Mouse (Mus musculus): ENCODE measurements around the gene AI182371.
A peak's percentile ranks its signal among the peaks of the same experiment; 100 is the strongest.

Gene AI182371

DNA sequence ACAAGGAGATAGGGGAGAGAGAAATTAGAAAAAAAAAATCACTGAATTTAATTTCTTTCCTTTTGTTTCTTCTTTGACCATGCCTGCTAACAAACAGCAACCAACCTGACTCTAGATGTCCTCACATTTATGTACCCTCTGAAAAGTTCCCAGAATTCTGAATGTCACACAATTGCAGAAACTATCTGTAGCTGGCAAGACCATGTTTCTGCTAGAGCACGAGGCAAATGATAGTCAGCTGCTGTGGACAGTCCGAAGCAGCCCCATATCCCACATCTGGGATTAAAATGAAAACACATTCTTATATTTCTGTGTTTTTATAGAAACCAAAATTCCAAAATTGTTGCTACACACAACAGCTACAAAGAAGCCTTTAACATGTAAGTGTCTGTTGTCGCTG is at the start of gene AI182371:
Gene AI182371 (minus strand): TSS at position 101 of the 400 bp plus-strand sequence.
- DNase-seq: no peak

DNA sequence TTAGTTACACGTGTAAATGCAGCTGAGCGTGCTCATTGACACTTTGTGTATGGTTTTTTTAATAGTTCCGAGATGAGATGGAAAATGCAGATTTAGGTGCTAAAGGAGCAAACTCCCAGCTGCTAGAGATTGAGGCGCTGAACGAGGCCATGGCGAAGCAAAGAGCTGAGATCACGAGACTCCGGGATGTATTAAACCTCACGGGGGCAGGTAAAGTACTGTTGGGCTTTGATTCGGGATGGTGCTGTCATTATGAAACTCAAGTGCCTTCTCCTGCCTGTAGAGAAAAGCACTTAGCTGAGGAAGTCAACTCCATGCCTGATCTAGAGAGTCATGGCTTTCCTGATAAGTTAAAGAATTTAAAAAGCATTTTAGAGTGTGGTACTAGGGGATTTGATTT is 47.5 kb upstream of the AI182371 start:
- no peak for DNase-seq

DNA sequence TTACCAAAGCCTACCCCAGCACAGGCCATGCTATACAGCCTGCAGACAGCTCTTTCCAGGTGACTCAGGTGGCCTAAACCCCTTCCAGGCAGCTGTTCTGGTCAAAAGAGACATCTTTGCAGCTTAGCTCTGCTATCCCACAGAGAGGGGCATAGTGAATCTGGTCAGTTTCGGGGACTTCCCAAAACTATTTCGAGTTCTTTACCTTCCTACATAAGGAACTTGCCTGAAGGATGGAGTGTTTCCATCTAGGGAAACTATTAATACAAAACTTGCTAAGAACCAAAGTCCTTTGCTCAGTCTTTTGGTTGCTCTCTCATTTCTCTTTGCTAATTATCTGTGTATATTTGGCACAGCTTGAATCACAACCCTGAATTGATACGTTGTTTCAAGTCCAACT is 40.3 kb upstream of the AI182371 start:
- DNase-seq: no peak

DNA sequence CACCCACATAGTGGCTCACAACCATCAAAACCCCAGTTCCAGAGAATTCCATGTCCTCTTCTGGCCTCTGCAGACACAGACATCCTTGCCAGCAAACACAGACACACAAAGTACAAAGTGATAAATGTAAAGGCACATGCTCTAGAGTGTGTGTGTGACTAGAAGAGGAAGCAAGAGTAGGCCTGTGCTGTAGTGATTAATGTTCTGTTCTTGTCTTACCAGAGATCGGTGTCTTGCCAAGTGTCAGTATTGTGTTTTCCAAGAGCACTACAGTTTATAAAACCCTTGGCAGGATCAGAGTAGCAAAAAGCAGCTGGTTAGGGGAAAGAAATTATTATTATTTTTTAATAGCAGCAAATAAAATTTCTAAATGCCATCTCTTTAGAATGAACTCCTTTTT is 37.2 kb upstream of the AI182371 start:
- DNase-seq: no peak

DNA sequence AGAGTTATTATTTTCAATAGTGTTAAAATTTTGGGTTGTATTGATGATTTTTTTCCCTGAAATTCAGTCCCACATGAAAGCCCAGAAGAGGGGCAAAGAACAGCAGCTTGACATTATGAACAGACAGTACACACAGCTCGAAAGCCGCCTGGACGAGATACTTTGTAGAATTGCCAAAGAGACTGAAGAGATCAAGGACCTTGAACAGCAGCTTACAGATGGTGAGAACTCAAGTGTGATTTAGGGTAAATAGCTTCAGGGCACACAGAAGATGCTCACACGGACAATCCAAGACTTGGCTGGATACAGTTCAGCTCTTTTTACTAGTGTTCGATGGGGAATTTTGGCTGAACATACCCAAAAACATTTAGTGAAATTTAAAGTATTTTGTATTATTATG is 32.5 kb upstream of the AI182371 start:
- DNase-seq: no peak

DNA sequence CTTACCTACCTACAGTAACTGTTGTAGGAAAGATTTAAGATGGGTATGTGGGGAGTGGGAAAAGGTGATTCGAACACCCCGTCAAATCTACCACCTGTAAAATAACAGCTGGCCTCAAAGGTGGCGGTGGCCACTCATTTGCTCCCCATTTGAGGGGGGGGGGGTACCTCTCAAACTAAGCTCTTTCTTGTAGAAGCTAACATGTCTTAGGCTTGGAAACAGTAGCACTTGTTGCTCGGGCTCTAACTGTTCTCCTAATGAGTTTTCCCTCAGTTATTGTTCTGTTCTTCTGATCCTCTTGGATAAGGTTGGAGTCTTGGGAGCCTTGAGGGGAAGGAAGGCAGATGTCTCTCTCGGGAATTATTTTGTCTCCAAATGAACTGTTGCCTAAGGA is 31.3 kb upstream of the AI182371 start:
- no peak for DNase-seq

DNA sequence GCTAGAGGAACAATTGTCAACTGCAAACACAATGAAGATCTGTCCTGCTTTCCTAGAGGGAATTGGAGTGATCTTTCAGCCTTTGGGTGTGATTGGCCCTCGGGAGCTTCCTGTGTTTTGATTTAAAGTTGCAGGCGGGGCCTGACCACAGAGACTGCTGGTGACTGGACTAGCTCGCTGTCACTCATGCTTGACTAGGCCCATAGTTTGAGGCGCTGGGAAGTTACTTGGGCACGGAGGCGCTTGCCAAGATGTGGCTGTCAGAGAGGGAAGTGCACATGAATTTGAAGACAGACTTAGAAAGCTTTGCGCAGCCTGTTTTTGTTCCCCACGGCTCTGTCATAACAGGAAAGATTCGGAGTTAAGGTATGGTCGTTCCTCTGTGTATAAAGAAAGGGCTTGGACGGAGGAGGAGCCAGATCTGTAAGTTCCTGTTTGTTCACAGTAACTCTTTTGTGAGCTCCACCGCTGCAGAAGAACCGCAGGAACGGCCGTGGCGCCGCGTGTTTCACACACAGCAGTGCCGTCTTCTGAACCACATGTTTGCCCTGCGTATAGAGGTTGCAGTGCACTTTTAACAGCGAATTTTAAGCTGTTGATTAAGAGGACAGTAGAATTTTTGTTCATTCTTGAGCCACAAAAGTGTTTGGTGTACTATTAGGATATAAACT is 30.8 kb upstream of the AI182371 start:
- peak; percentile 88 to 95 for DNase-seq

DNA sequence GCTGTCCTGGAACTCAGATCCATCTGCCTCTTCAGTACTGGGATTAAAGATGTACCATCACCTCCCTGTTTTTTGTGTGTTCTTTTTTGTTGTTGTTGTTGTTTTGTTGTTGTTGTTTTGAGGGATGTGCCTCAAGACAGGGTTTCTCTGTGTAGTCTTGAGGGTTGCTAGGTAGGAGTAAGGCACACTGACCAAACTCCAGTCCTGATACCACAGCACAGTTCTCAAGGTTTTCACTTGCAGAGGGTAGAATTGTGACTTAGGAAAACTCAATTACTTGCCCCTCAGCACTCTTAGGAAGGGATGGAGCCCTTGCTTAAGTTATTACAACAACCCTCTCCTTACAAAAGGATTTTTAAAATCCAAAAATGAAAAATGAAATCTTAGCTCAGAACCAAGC is 30.1 kb upstream of the AI182371 start:
- no peak for DNase-seq

DNA sequence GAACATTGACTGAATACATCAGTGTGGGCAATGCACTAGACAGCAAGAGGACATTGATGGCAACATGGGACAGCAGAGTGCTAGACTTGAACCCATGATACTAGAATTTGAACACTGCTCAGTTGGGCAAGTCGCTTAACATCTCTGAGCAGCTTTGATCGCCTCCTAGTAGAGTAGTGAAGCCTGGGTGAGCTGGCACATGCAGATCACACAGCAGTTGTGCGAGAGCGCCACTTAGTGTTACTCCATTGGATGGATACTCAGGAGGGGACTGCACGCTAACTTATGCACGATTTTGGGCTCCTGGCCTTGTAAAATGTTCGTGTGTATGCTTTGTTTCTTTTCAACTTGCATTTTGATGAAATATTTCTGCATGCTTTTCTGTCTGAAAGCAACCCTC is 23.4 kb upstream of the AI182371 start:
- no peak for DNase-seq

DNA sequence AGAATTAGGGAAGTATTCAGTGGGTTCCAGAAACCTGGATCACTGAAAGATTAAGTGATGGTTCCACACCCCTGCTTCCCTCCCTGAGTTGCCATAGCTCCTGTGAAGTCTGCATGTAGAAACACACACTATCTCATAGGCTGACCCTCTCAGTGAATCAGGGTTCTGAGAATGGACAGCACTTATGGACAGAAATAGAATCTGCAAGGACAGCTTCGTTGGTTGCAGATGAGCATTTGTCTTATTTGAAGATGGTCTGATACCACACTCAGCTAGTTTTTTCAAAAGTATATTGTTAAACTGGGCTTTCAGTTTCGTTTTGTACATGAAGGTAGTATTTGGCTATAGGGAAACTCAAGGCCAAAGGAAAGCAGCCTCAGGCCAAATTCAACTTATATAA is 9.2 kb upstream of the AI182371 start:
- no peak for DNase-seq

DNA sequence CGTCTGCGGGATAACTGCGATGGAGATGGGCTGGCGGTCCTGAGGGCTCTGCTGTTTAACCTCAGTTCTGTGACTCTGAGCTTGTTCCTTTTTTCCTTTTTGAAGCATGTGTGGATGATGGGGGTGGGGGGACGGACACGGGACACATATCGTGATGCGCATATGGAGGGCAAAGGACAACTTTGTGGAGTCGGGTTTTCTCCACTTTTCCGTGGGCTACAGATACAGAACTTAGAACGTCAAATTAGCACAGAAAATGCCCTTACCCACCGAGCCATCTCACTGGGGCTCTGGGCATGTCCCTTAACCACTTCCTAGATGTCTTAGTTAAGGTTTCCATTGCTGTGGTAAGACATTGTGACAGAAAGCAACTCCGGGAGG is 8.6 kb upstream of the AI182371 start:
- no peak for DNase-seq

DNA sequence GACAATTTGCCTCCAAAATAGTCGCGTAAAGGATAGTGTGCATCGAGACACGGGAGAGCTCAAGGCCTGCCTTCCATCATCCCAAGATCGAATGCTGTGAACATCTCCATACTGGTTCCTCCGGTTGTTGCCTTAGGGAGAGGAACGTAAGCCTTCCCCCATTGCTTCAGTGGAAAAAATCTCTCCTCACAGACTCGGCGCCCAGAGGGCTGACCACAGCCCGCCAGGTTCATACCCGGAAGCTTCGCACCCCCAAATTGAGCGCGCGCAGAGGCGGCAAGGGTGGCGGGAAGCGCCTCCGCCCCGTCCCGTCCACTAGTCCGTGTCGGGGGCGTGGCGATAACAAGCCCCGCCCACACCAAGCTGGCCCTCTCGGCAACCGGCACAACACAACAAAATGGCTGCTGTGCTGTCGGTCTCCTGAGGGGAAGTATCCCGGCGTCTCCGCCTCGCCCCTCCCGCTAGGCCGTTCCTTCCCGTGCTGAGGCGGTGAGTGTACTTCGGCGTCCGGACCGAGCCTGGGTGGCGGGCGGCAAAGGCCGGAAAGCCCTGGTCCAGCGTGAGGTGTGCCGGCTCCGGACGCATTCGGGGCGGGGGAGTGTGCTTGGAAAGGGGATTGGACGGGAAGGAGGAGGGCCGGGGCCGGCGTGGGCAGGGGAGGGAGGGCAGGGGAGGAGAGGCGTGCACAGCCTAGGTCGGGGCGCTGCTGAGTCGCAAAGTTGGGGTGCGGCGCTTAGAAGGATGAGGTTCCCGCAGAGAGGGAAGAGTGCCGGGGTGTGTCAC is 8.0 kb upstream of the AI182371 start, which contains the start of gene Cntrl:
Gene Cntrl (plus strand): TSS at position 352 of the 783 bp plus-strand sequence.
- peak; percentile 93 to 95 for DNase-seq

DNA sequence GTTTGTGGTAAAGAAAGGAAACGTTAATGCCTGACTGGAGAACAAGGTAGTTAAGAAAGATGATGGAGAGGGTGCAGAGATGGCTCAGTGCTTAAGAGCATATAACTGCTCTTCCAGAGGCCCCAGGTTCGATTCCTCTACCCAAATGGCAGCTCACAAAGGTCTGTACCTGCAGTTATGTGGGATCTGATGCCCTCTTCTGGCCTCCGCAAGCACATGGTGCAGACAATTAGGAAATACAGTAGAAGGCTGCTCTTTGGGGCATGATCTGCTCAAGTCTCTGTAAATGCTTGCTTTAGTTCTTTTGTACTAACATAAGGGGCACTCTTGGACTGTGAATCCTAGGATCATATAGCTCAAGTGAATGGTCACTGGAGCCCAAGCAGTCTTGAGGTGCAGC is 7.4 kb upstream of the AI182371 start:
- peak; percentile 30 to 46 for DNase-seq

DNA sequence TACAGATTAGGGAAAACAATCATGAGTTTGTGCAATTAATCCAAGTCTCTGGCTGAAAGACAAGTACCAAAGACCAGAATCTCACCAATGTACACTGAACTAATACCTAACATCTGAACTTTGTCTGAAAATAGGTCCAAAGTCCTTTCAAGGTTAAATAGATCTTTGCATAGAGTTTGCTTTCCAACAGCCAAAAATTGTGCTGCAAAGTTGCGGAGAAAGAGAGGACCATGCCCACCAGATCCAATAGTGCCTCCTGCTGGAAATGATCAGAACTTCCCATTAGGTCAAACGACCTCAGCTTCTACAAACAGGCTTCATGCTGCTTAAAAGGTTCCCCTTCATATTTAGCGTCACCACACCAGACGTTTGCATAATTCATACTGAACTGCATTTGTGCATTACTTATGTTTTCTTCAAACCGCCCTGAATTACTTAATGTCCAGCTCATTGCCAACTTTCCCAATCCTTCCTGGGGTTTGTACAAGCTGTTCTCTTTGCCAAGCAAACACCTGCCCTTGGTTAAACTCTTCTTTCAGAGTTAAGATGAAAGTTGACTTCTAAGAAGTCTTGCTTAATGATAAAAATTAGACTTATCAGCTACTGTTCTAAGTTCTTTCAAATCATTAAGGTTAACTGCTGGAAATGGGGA is 6.8 kb upstream of the AI182371 start:
- peak in 1 of 2 experiments; percentile 5 for DNase-seq

DNA sequence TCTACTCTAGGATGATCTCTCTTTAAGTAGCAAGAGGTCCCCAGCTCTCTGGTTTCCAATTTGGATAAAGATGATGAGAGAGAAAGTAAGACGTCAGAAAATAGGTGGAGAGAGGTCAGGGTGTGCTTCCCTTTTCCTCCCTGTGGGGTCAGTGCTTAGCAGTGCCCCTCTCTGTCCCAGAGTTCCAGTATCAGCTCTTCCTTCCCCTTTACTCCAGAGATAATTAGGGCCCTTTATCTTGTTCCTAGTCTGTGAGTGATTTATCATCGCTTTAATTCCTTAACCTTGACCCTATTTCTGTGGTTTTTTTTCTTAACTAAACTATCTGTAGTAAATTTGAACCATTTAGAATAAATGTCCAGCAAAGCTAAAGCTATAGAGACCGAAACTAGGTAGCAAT is 3.5 kb upstream of the AI182371 start:
- no peak for DNase-seq

DNA sequence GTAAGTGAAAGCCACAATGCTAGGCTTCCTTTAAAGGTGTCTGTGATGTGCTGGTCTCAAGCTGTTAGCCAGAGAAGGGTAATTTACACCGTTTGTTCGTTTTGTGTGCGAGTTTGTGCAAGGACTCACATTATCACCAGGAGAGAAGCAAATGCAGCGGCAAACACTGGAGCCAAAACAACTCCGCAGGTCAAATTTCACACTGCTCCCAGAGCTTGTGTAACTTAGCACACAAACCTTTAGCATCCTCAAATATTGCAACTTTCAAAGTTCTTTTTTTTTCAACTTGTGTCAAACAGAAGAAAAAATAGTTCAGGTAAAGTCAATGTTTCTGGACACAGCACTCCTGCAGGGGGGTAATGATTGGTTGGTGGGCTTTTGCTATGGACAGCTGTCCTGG is 2.2 kb upstream of the AI182371 start:
- DNase-seq: no peak

DNA sequence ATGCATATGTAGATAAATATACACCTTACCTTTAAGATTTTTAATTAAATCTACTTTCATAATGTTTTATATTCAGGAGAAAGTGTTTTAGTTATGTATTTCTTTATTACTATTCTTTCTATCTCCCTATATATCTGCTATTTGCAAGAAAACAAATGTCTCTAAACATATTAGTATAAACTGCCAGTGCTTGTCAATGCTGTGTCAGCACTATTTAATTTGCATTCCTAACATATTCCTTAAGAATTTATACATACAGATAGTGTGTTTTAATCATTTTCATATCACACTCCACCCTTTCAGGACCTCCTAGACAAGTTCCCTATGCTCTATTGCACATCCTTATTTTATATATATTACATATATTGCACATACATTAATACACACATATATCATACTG is 1.4 kb upstream of the AI182371 start:
- DNase-seq: no peak

DNA sequence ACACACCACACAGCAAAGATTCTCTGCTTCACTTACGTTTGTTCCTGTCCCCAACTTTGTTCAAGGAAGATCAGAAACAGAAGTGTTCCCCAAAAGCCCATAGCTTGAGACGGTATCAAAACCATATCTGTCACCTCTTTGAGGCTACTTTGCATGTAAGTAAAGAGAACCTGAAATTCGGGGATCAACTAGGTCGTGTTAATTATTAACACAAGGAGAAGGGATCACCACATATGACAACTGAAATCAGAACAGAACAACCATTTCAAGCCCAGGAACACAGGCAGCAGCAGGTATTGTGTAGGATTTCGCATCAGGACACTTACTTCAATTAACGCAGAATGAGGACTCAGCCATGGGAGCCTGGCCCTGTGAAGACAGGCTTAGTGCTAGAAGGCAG is 814 bp downstream of the AI182371 start:
- DNase-seq: no peak

DNA sequence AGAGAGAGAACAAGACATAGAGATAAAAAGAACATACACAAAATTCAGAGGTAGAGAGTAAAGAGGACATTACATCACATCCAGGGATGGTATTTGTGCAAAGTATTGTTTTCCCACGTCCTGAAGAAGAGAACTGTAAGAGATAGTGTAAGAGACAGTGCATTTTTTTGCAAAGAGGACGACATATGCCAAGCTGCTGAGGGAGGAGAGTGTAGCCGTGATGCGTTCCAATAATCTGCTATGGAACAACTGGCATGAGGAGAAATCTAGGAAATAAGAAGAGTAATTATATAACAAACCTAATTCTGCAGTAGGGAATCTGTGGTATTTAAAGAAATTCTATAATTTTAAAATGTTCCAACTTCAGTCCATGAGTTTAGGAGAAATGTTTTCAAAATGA is 13.9 kb downstream of the AI182371 start:
- DNase-seq: no peak

DNA sequence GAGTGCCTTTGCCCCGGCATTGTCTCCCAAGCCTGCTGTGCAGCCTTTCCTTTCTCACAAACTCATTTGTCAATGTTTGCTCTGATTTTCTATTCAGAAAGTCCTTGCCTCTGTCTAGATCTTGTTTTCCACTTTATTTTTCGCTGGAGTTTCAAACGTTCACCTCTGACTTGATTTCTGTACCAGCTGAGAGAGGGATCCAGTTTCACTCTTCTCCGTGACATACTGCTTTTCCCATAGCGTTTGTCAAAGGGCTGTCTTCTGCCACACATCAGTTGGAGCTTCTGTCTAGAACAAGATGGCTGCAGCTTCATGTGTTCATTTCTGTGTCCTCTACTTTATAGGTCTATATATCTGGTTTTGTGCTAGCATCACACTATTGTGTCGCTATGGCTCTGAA is 22.2 kb downstream of the AI182371 start:
- DNase-seq: no peak

DNA sequence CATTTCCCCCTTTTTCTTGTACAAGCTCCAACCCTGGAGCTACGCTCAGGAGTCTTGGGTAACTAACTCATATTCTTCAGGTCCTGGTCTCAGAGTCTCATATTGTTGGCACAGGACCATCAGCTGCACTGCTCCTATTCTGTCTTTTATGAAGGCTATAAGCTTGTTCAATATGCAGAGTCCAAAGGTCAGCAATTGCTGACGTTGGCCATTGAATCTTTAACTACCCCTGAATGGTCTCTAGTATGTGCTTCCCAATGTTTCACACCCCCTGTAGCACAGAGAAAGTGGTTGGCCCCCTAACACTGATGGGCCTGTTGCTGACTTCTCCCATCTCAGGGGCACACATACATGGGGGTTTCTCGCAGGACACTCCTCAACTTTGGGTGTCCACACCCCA is 27.0 kb downstream of the AI182371 start:
- DNase-seq: no peak

DNA sequence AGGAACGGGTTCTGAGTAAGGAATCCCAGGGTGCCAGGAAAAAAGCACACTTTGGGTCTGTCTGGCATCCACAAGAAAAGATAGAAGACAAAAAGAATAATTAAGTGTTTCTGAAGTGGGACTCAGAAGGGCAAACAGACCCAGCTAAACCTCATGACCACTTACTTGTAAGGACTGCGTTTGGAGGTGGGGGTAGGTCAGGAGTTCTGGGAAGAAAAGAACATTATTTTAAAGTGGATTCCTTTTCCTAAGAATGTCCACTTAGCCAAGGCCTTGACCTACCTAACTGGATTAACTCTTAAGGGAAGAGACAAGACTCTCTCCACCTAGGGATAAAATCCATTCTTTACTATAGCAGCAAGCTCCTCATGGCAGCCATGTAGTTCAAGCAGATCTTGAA is 28.8 kb downstream of the AI182371 start:
- DNase-seq: no peak

DNA sequence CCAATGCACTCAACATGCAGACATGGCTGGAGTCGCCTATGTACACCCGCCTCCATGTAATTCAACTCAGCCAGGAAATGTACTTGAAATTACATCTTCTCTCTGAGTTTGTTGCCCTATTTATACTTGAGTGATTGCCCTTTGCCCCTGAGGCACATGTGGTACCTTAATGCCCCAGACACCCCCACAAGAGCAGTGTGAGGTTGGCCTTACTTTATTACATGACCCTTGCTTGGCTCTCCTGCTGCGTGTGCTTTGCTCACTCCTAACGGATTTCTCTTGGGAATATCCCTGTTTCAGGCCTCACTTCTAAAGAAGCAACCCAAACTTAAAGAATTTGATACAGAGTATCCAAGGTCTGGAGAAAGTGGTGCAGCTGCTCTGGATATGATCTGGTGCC is 31.1 kb downstream of the AI182371 start:
- DNase-seq: no peak

DNA sequence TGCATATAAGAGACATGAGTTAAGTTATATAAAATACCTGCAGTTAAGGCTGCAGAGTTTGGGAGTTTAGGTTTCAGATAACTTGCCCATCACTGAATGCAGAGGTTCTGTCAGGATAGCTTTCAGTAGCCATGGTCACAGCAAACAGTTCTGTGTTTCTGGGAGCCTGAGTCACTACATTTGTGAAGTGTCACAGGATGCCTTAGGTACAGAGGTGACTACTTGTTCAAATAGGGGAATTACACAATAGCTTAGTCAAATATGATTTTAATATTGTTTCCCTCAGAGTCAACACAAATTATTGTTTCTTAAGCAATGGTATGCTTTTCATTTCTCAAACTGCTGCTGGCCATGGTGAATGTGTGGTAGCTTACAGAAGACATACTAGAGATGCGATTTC is 32.2 kb downstream of the AI182371 start:
- no peak for DNase-seq
